Mouse (Mus musculus): ENCODE data around the gene Slc28a3. TPM values are rescaled to one million over a fixed set of nuclear protein-coding genes. Genes with fewer than 3 reads are reported as not detected.

Slc28a3 gene
- polyA plus RNA-seq, 1 experiment from 2014 or later = 0.14 TPM

- Histone ChIP-seq H3K36me3 (ENCODE audit: control insufficient read depth, insufficient read depth, low read length) (no peaks in the 10 kb centered on the region), H3K4me2 (ENCODE audit: low read depth, low read length) (no peak overlapping the region), H3K27ac (replicated peaks; ENCODE audit: low read depth, low read length) (no peak overlapping the region), H3K4me1 (ENCODE audit: control insufficient read depth, insufficient read depth, low read length) (no peaks in the 10 kb centered on the region), H3K9ac (ENCODE audit: low read depth, low read length) (no peak overlapping the region), H3K27me3 (replicated peaks; ENCODE audit: control insufficient read depth, insufficient read depth, low read length) (no peaks in the 10 kb centered on the region), H3K4me3 (ENCODE audit: low read depth, low read length) (no peak overlapping the region), H3K9me3 (ENCODE audit: control insufficient read depth, low read length) (no peaks in the 10 kb centered on the region)
- no peak for DNase-seq (ENCODE audit: low spot score)
- WGBS = 37% methylated on average over 6 of the region's 6 CpGs
- no peak for ATAC-seq (ENCODE audit: low read depth)
These were observed 20.0 kb downstream of the Slc28a3 start for GRCm38 (mm10) chr13:58590630-58591029.

GRCm38 (mm10) chr13:58589517-58589858 lies 21.2 kb downstream of the Slc28a3 start:
- H3K4me2 ChIP-seq (ENCODE audit: low read depth, low read length) = peak overlapping the region; percentile 33
- H3K9ac ChIP-seq (ENCODE audit: low read depth, low read length) = no peak overlapping the region
- no peaks in the 10 kb centered on the region for H3K27me3 ChIP-seq (replicated peaks; ENCODE audit: control insufficient read depth, insufficient read depth, low read length)
- 2% methylated on average over 9 of the region's 9 CpGs for WGBS
- DNase-seq (ENCODE audit: low spot score) (peak; percentile 89), ATAC-seq (ENCODE audit: low read depth) (peak; percentile 87)
- H3K9me3 ChIP-seq (ENCODE audit: control insufficient read depth, low read length) = no peaks in the 10 kb centered on the region
- no peaks in the 10 kb centered on the region for H3K4me1 ChIP-seq (ENCODE audit: control insufficient read depth, insufficient read depth, low read length)
- H3K4me3 ChIP-seq (ENCODE audit: low read depth, low read length) = peak overlapping the region; percentile 1; the same call in 1 of the 2 replicates
- no peaks in the 10 kb centered on the region for H3K36me3 ChIP-seq (ENCODE audit: control insufficient read depth, insufficient read depth, low read length)
- no peak overlapping the region for H3K27ac ChIP-seq (replicated peaks; ENCODE audit: low read depth, low read length)

- Histone ChIP-seq H3K27ac (replicated peaks; ENCODE audit: low read depth, low read length) (no peak overlapping the region), H3K36me3 (ENCODE audit: control insufficient read depth, insufficient read depth, low read length) (no peaks in the 10 kb centered on the region), H3K9me3 (ENCODE audit: control insufficient read depth, low read length) (no peaks in the 10 kb centered on the region), H3K4me2 (ENCODE audit: low read depth, low read length) (peak overlapping the region; percentile 33), H3K4me1 (ENCODE audit: control insufficient read depth, insufficient read depth, low read length) (no peaks in the 10 kb centered on the region), H3K9ac (ENCODE audit: low read depth, low read length) (no peak overlapping the region), H3K27me3 (replicated peaks; ENCODE audit: control insufficient read depth, insufficient read depth, low read length) (no peaks in the 10 kb centered on the region), H3K4me3 (ENCODE audit: low read depth, low read length) (peak overlapping the region; percentile 1; the same call in 1 of the 2 replicates)
- DNase-seq (ENCODE audit: low spot score) (no peak), ATAC-seq (ENCODE audit: low read depth) (peak; percentile 17; the same call in 1 of the 2 replicates)
- WGBS = 56% methylated on average over 15 of the region's 15 CpGs
These were observed 21.8 kb downstream of the Slc28a3 start for GRCm38 (mm10) chr13:58588655-58589516.

GRCm38 (mm10) chr13:58587962-58588361 lies 22.7 kb downstream of the Slc28a3 start:
- DNase-seq (ENCODE audit: low spot score) (peak; percentile 64), ATAC-seq (ENCODE audit: low read depth) (peak; percentile 67; the same call in 1 of the 2 replicates)
- Histone ChIP-seq H3K4me2 (ENCODE audit: low read depth, low read length) (no peak overlapping the region), H3K27me3 (replicated peaks; ENCODE audit: control insufficient read depth, insufficient read depth, low read length) (no peaks in the 10 kb centered on the region), H3K4me1 (ENCODE audit: control insufficient read depth, insufficient read depth, low read length) (no peaks in the 10 kb centered on the region), H3K9ac (ENCODE audit: low read depth, low read length) (no peak overlapping the region), H3K27ac (replicated peaks; ENCODE audit: low read depth, low read length) (no peak overlapping the region), H3K4me3 (ENCODE audit: low read depth, low read length) (no peak overlapping the region), H3K9me3 (ENCODE audit: control insufficient read depth, low read length) (no peaks in the 10 kb centered on the region), H3K36me3 (ENCODE audit: control insufficient read depth, insufficient read depth, low read length) (no peaks in the 10 kb centered on the region)
- 78% methylated on average over 7 of the region's 7 CpGs for WGBS

GRCm38 (mm10) chr13:58566181-58566580 lies 44.5 kb downstream of the Slc28a3 start:
- Histone ChIP-seq H3K9ac (ENCODE audit: low read depth, low read length) (no peak overlapping the region), H3K4me1 (ENCODE audit: control insufficient read depth, insufficient read depth, low read length) (no peaks in the 10 kb centered on the region), H3K36me3 (ENCODE audit: control insufficient read depth, insufficient read depth, low read length) (no peaks in the 10 kb centered on the region), H3K27ac (replicated peaks; ENCODE audit: low read depth, low read length) (no peak overlapping the region), H3K9me3 (ENCODE audit: control insufficient read depth, low read length) (no peaks in the 10 kb centered on the region), H3K27me3 (replicated peaks; ENCODE audit: control insufficient read depth, insufficient read depth, low read length) (no peaks in the 10 kb centered on the region), H3K4me3 (ENCODE audit: low read depth, low read length) (no peak overlapping the region), H3K4me2 (ENCODE audit: low read depth, low read length) (no peak overlapping the region)
- DNase-seq (ENCODE audit: low spot score) (no peak), ATAC-seq (ENCODE audit: low read depth) (no peak)
- 90% methylated on average over 9 of the region's 9 CpGs for WGBS

GRCm38 (mm10) chr13:58560497-58561138 lies 50.1 kb downstream of the Slc28a3 start:
- H3K4me2 ChIP-seq (ENCODE audit: low read depth, low read length) = no peak overlapping the region
- 67% methylated on average over 15 of the region's 15 CpGs for WGBS
- no peak overlapping the region for H3K4me3 ChIP-seq (ENCODE audit: low read depth, low read length)
- no peak overlapping the region for H3K27ac ChIP-seq (replicated peaks; ENCODE audit: low read depth, low read length)
- no peaks in the 10 kb centered on the region for H3K9me3 ChIP-seq (ENCODE audit: control insufficient read depth, low read length)
- no peaks in the 10 kb centered on the region for H3K36me3 ChIP-seq (ENCODE audit: control insufficient read depth, insufficient read depth, low read length)
- ATAC-seq (ENCODE audit: low read depth) (no peak), DNase-seq (ENCODE audit: low spot score) (peak; percentile 68)
- no peaks in the 10 kb centered on the region for H3K4me1 ChIP-seq (ENCODE audit: control insufficient read depth, insufficient read depth, low read length)
- H3K9ac ChIP-seq (ENCODE audit: low read depth, low read length) = no peak overlapping the region
- no peaks in the 10 kb centered on the region for H3K27me3 ChIP-seq (replicated peaks; ENCODE audit: control insufficient read depth, insufficient read depth, low read length)

- H3K4me2 ChIP-seq (ENCODE audit: low read depth, low read length) = no peak overlapping the region
- no peak for DNase-seq (ENCODE audit: low spot score)
- H3K4me3 ChIP-seq (ENCODE audit: low read depth, low read length) = no peak overlapping the region
- no peak overlapping the region for H3K9ac ChIP-seq (ENCODE audit: low read depth, low read length)
- ATAC-seq (ENCODE audit: low read depth) = no peak
- H3K27ac ChIP-seq (replicated peaks; ENCODE audit: low read depth, low read length) = no peak overlapping the region
- no peaks in the 10 kb centered on the region for H3K4me1 ChIP-seq (ENCODE audit: control insufficient read depth, insufficient read depth, low read length)
- H3K9me3 ChIP-seq (ENCODE audit: control insufficient read depth, low read length) = no peaks in the 10 kb centered on the region
- H3K36me3 ChIP-seq (ENCODE audit: control insufficient read depth, insufficient read depth, low read length) = no peaks in the 10 kb centered on the region
- H3K27me3 ChIP-seq (replicated peaks; ENCODE audit: control insufficient read depth, insufficient read depth, low read length) = no peaks in the 10 kb centered on the region
- WGBS = 76% methylated on average over 12 of the region's 12 CpGs
These were observed 52.5 kb downstream of the Slc28a3 start for GRCm38 (mm10) chr13:58558216-58558615.

GRCm38 (mm10) chr13:58556018-58556417 lies 54.7 kb downstream of the Slc28a3 start:
- Histone ChIP-seq H3K27me3 (replicated peaks; ENCODE audit: control insufficient read depth, insufficient read depth, low read length) (no peaks in the 10 kb centered on the region), H3K9ac (ENCODE audit: low read depth, low read length) (no peak overlapping the region), H3K4me2 (ENCODE audit: low read depth, low read length) (no peak overlapping the region), H3K27ac (replicated peaks; ENCODE audit: low read depth, low read length) (no peak overlapping the region), H3K9me3 (ENCODE audit: control insufficient read depth, low read length) (no peaks in the 10 kb centered on the region), H3K4me3 (ENCODE audit: low read depth, low read length) (no peak overlapping the region), H3K4me1 (ENCODE audit: control insufficient read depth, insufficient read depth, low read length) (no peaks in the 10 kb centered on the region), H3K36me3 (ENCODE audit: control insufficient read depth, insufficient read depth, low read length) (no peaks in the 10 kb centered on the region)
- no peak for ATAC-seq (ENCODE audit: low read depth)
- 54% methylated on average over 1 of the region's 1 CpGs for WGBS
- DNase-seq (ENCODE audit: low spot score) = no peak

All from embryonic facial prominence, embryonic 14.5 days (tissue).